Mouse (Mus musculus): ENCODE results near the gene Olfr430. TPM values are rescaled to one million over a fixed set of nuclear protein-coding genes. Genes with fewer than 3 reads are reported as not detected.
"Not testable (repeated sequence)": the region's sequence is repeated elsewhere in the genome, so short reads cannot be mapped to it uniquely, and the experiment has no call there.

Gene Olfr430
- polyA plus RNA-seq, 1 experiment from 2014 or later, result not detected

GRCm38 (mm10) chr1:174048893-174049292 lies 17.5 kb upstream of the Olfr430 start, which contains the start of gene Olfr432:
Gene Olfr432 (plus strand): TSS chr1:174049205.
- DNase-seq (ENCODE audit: low spot score) (no peak), ATAC-seq (replicated peaks; ENCODE audit: low FRiP score, low TSS enrichment, low read depth) (no peak)
- Histone ChIP-seq H3K9me3 (ENCODE audit: control insufficient read depth, low read length) (no peaks in the 10 kb centered on the region), H3K27ac (ENCODE audit: low read depth) (no peak within 1 kb of the TSS), H3K27me3 (replicated peaks; ENCODE audit: control insufficient read depth, insufficient read depth, low read length) (no peaks in the 10 kb centered on the region), H3K9ac (ENCODE audit: low read length) (no peak within 1 kb of the TSS), H3K4me3 (ENCODE audit: low read depth, low read length) (no peak within 1 kb of the TSS), H3K4me1 (replicated peaks; ENCODE audit: control insufficient read depth, insufficient read depth, low read length) (no peaks in the 10 kb centered on the region), H3K4me2 (ENCODE audit: low read length) (no peak within 1 kb of the TSS), H3K36me3 (ENCODE audit: control insufficient read depth, insufficient read depth, low read length) (no peaks in the 10 kb centered on the region)
- WGBS, result 76% methylated on average over 2 of the region's 2 CpGs

GRCm38 (mm10) chr1:174049357-174049756 lies 17.0 kb upstream of the Olfr430 start:
- WGBS, result 68% methylated on average over 4 of the region's 4 CpGs
- H3K27me3 ChIP-seq (replicated peaks; ENCODE audit: control insufficient read depth, insufficient read depth, low read length); H3K27ac ChIP-seq (ENCODE audit: low read depth); H3K4me2 ChIP-seq (ENCODE audit: low read length); ATAC-seq (replicated peaks; ENCODE audit: low FRiP score, low TSS enrichment, low read depth); H3K9me3 ChIP-seq (ENCODE audit: control insufficient read depth, low read length); H3K36me3 ChIP-seq (ENCODE audit: control insufficient read depth, insufficient read depth, low read length); DNase-seq (ENCODE audit: low spot score); H3K9ac ChIP-seq (ENCODE audit: low read length); H3K4me1 ChIP-seq (replicated peaks; ENCODE audit: control insufficient read depth, insufficient read depth, low read length); H3K4me3 ChIP-seq (ENCODE audit: low read depth, low read length): not testable (repeated sequence)

GRCm38 (mm10) chr1:174050532-174050931 lies 15.9 kb upstream of the Olfr430 start:
- WGBS, result 88% methylated on average over 4 of the region's 4 CpGs
- ATAC-seq (replicated peaks; ENCODE audit: low FRiP score, low TSS enrichment, low read depth) (no peak), DNase-seq (ENCODE audit: low spot score) (no peak)
- Histone ChIP-seq H3K9me3 (ENCODE audit: control insufficient read depth, low read length) (no peaks in the 10 kb centered on the region), H3K9ac (ENCODE audit: low read length) (no peak overlapping the region), H3K27me3 (replicated peaks; ENCODE audit: control insufficient read depth, insufficient read depth, low read length) (no peaks in the 10 kb centered on the region), H3K36me3 (ENCODE audit: control insufficient read depth, insufficient read depth, low read length) (no peaks in the 10 kb centered on the region), H3K4me2 (ENCODE audit: low read length) (no peak overlapping the region), H3K27ac (ENCODE audit: low read depth) (no peak overlapping the region), H3K4me1 (replicated peaks; ENCODE audit: control insufficient read depth, insufficient read depth, low read length) (no peaks in the 10 kb centered on the region), H3K4me3 (ENCODE audit: low read depth, low read length) (no peak overlapping the region)

GRCm38 (mm10) chr1:174051515-174051914 lies 14.9 kb upstream of the Olfr430 start:
- no peaks in the 10 kb centered on the region for H3K9me3 ChIP-seq (ENCODE audit: control insufficient read depth, low read length)
- H3K27me3 ChIP-seq (replicated peaks; ENCODE audit: control insufficient read depth, insufficient read depth, low read length), result no peaks in the 10 kb centered on the region
- no peaks in the 10 kb centered on the region for H3K4me1 ChIP-seq (replicated peaks; ENCODE audit: control insufficient read depth, insufficient read depth, low read length)
- H3K4me3 ChIP-seq (ENCODE audit: low read depth, low read length), result no peak overlapping the region
- ATAC-seq (replicated peaks; ENCODE audit: low FRiP score, low TSS enrichment, low read depth), result no peak
- H3K27ac ChIP-seq (ENCODE audit: low read depth), result no peak overlapping the region
- no peak overlapping the region for H3K4me2 ChIP-seq (ENCODE audit: low read length)
- H3K36me3 ChIP-seq (ENCODE audit: control insufficient read depth, insufficient read depth, low read length), result no peaks in the 10 kb centered on the region
- no peak for DNase-seq (ENCODE audit: low spot score)
- WGBS, result 82% methylated on average over 4 of the region's 4 CpGs
- H3K9ac ChIP-seq (ENCODE audit: low read length), result no peak overlapping the region

- Histone ChIP-seq H3K9ac (ENCODE audit: low read length) (no peak overlapping the region), H3K27ac (ENCODE audit: low read depth) (no peak overlapping the region), H3K4me3 (ENCODE audit: low read depth, low read length) (no peak overlapping the region), H3K36me3 (ENCODE audit: control insufficient read depth, insufficient read depth, low read length) (no peaks in the 10 kb centered on the region), H3K4me1 (replicated peaks; ENCODE audit: control insufficient read depth, insufficient read depth, low read length) (no peaks in the 10 kb centered on the region), H3K4me2 (ENCODE audit: low read length) (no peak overlapping the region), H3K27me3 (replicated peaks; ENCODE audit: control insufficient read depth, insufficient read depth, low read length) (no peaks in the 10 kb centered on the region), H3K9me3 (ENCODE audit: control insufficient read depth, low read length) (no peaks in the 10 kb centered on the region)
- no peak for DNase-seq (ENCODE audit: low spot score)
- no peak for ATAC-seq (replicated peaks; ENCODE audit: low FRiP score, low TSS enrichment, low read depth)
- 90% methylated on average over 5 of the region's 5 CpGs for WGBS
Measured at GRCm38 (mm10) chr1:174051931-174052536, 14.4 kb upstream of the Olfr430 start.

GRCm38 (mm10) chr1:174052981-174053380 lies 13.4 kb upstream of the Olfr430 start:
- ATAC-seq (replicated peaks; ENCODE audit: low FRiP score, low TSS enrichment, low read depth), result no peak
- H3K4me1 ChIP-seq (replicated peaks; ENCODE audit: control insufficient read depth, insufficient read depth, low read length), result no peaks in the 10 kb centered on the region
- no peak overlapping the region for H3K4me3 ChIP-seq (ENCODE audit: low read depth, low read length)
- H3K4me2 ChIP-seq (ENCODE audit: low read length), result no peak overlapping the region
- H3K27me3 ChIP-seq (replicated peaks; ENCODE audit: control insufficient read depth, insufficient read depth, low read length), result no peaks in the 10 kb centered on the region
- WGBS, result 78% methylated on average over 3 of the region's 3 CpGs
- H3K27ac ChIP-seq (ENCODE audit: low read depth), result no peak overlapping the region
- H3K9ac ChIP-seq (ENCODE audit: low read length), result no peak overlapping the region
- no peak for DNase-seq (ENCODE audit: low spot score)
- H3K9me3 ChIP-seq (ENCODE audit: control insufficient read depth, low read length), result no peaks in the 10 kb centered on the region
- no peaks in the 10 kb centered on the region for H3K36me3 ChIP-seq (ENCODE audit: control insufficient read depth, insufficient read depth, low read length)

GRCm38 (mm10) chr1:174055248-174055647 lies 11.2 kb upstream of the Olfr430 start:
- H3K9ac ChIP-seq (ENCODE audit: low read length), result no peak overlapping the region
- H3K4me2 ChIP-seq (ENCODE audit: low read length), result no peak overlapping the region
- DNase-seq (ENCODE audit: low spot score) (no peak), ATAC-seq (replicated peaks; ENCODE audit: low FRiP score, low TSS enrichment, low read depth) (no peak)
- no peak overlapping the region for H3K4me3 ChIP-seq (ENCODE audit: low read depth, low read length)
- no peak overlapping the region for H3K27ac ChIP-seq (ENCODE audit: low read depth)
- no peaks in the 10 kb centered on the region for H3K9me3 ChIP-seq (ENCODE audit: control insufficient read depth, low read length)
- H3K4me1 ChIP-seq (replicated peaks; ENCODE audit: control insufficient read depth, insufficient read depth, low read length), result no peaks in the 10 kb centered on the region
- H3K27me3 ChIP-seq (replicated peaks; ENCODE audit: control insufficient read depth, insufficient read depth, low read length), result no peaks in the 10 kb centered on the region
- H3K36me3 ChIP-seq (ENCODE audit: control insufficient read depth, insufficient read depth, low read length), result no peaks in the 10 kb centered on the region
- 86% methylated on average over 2 of the region's 2 CpGs for WGBS

GRCm38 (mm10) chr1:174084031-174084430 lies 17.6 kb downstream of the Olfr430 start, which contains the start of gene Olfr429:
Gene Olfr429 (plus strand): TSS chr1:174084331.
- H3K27ac ChIP-seq (ENCODE audit: low read depth), result no peak within 1 kb of the TSS
- H3K9me3 ChIP-seq (ENCODE audit: control insufficient read depth, low read length), result no peaks in the 10 kb centered on the region
- no peaks in the 10 kb centered on the region for H3K36me3 ChIP-seq (ENCODE audit: control insufficient read depth, insufficient read depth, low read length)
- H3K9ac ChIP-seq (ENCODE audit: low read length), result no peak within 1 kb of the TSS
- ATAC-seq (replicated peaks; ENCODE audit: low FRiP score, low TSS enrichment, low read depth) (no peak), DNase-seq (ENCODE audit: low spot score) (no peak)
- H3K4me1 ChIP-seq (replicated peaks; ENCODE audit: control insufficient read depth, insufficient read depth, low read length), result no peaks in the 10 kb centered on the region
- H3K4me2 ChIP-seq (ENCODE audit: low read length), result no peak within 1 kb of the TSS
- WGBS, result 86% methylated on average over 2 of the region's 2 CpGs
- no peaks in the 10 kb centered on the region for H3K27me3 ChIP-seq (replicated peaks; ENCODE audit: control insufficient read depth, insufficient read depth, low read length)
- H3K4me3 ChIP-seq (ENCODE audit: low read depth, low read length), result no peak within 1 kb of the TSS

GRCm38 (mm10) chr1:174096591-174096990 lies 30.2 kb downstream of the Olfr430 start, which contains the start of gene Olfr427:
Gene Olfr427 (plus strand): TSS chr1:174096891.
- no peaks in the 10 kb centered on the region for H3K27me3 ChIP-seq (replicated peaks; ENCODE audit: control insufficient read depth, insufficient read depth, low read length)
- H3K36me3 ChIP-seq (ENCODE audit: control insufficient read depth, insufficient read depth, low read length), result no peaks in the 10 kb centered on the region
- H3K9ac ChIP-seq (ENCODE audit: low read length), result no peak within 1 kb of the TSS
- H3K27ac ChIP-seq (ENCODE audit: low read depth), result no peak within 1 kb of the TSS
- ATAC-seq (replicated peaks; ENCODE audit: low FRiP score, low TSS enrichment, low read depth) (no peak), DNase-seq (ENCODE audit: low spot score) (no peak)
- H3K9me3 ChIP-seq (ENCODE audit: control insufficient read depth, low read length), result no peaks in the 10 kb centered on the region
- no peak within 1 kb of the TSS for H3K4me2 ChIP-seq (ENCODE audit: low read length)
- no peaks in the 10 kb centered on the region for H3K4me1 ChIP-seq (replicated peaks; ENCODE audit: control insufficient read depth, insufficient read depth, low read length)
- 88% methylated on average over 1 of the region's 1 CpGs for WGBS
- no peak within 1 kb of the TSS for H3K4me3 ChIP-seq (ENCODE audit: low read depth, low read length)

All from intestine, embryonic 14.5 days (tissue).